Mouse (Mus musculus) fibroblast of lung, adult 2 months (primary cell): ENCODE data around the gene Mcpt1.
"Not testable (repeated sequence)": the region's sequence is repeated elsewhere in the genome, so short reads cannot be mapped to it uniquely, and the experiment has no call there.

Experiments
- DNase-seq: peaks from one replicate; pipeline ENCODE4 v3.0.0-alpha.2; 2011; ENCODE audit warnings: low read depth

The Mcpt1 gene

DNA sequence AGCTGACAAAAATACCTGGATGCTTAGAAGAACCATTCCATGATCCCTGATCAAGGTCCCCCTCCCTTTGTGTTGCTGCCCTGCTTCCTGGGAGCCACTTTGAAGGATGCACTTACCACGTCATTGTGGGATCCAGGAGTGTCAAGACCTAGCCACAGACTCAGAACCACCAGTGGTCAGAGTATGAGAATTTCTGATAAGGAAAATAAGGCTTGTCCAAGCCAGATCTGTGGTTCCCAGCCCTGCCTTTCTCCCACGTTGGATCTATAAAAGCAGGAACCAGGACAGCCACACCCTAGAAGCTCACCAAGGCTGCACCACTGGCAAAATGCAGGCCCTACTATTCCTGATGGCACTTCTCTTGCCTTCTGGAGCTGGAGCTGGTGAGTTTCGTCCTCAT lies at the start of gene Mcpt1:
Gene Mcpt1 (plus strand): TSS at position 301 of the 400 bp plus-strand sequence.
- not testable (repeated sequence) for DNase-seq

- DNase-seq, result not testable (repeated sequence)
These were observed 30.3 kb upstream of the Mcpt1 start for GRCm38 (mm10) chr14:55987464-55987863.

GRCm38 (mm10) chr14:56013147-56013546 lies 4.6 kb upstream of the Mcpt1 start:
- no peak for DNase-seq

- no peak for DNase-seq
These were observed 3.8 kb upstream of the Mcpt1 start for GRCm38 (mm10) chr14:56013924-56014323.

- peak; percentile 24 for DNase-seq
These were observed 1.7 kb downstream of the Mcpt1 start for GRCm38 (mm10) chr14:56019446-56019845.

GRCm38 (mm10) chr14:56021305-56021704 lies 3.5 kb downstream of the Mcpt1 start:
- not testable (repeated sequence) for DNase-seq

DNA sequence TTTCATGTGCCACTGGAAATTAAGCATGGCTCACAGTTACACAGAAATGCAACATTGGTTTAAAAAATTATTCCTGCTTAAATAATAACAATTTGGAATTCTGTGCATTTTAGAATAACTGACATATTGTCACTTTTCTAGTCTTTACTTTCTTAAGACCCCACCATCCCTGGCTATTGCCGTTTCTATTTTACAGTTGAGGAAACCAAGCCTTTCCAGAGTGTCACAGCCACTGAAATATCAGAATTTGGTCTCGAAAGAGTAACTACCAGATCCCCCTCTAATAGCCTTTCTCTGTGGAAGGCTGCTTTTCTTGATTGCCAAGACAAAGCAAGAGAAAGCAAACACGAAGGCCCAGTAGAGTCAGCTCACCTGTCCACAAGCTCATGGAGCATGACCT lies 12.6 kb downstream of the Mcpt1 start, which contains the start of gene Mcpt9:
Gene Mcpt9 (minus strand): TSS at position 101 of the 400 bp plus-strand sequence.
- DNase-seq, result not testable (repeated sequence)

GRCm38 (mm10) chr14:56034433-56034832 lies 16.7 kb downstream of the Mcpt1 start:
- peak; percentile 19 for DNase-seq

- DNase-seq, result not testable (repeated sequence)
These were observed 24.0 kb downstream of the Mcpt1 start, which contains the start of gene Mcpt2 for GRCm38 (mm10) chr14:56041792-56042191. Gene Mcpt2 (plus strand): TSS chr14:56042041.

- no peak for DNase-seq
These were observed 37.6 kb downstream of the Mcpt1 start for GRCm38 (mm10) chr14:56055408-56055807.

- DNase-seq, result no peak
These were observed 40.0 kb downstream of the Mcpt1 start for GRCm38 (mm10) chr14:56057722-56058121.

DNA sequence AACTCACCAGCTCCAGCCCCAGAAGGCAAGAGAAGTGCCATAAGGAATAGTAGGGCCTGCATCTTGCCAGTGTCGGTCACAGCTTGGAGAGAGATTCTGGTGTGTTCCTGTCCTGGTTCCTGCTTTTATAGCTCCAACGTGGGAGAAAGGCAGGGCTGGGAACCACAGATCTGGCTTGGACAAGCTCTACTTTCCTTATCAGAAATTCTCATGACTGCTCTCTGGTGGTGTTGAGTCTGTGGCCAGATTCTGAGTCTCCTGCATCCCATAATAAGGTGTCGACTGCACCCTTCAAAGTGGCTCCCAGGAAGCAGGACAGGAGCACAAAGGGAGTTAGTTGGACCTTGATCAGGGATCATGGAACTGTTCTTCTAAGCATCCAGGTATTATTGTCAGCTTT lies 44.4 kb downstream of the Mcpt1 start, which contains the start of gene Mcpt4:
Gene Mcpt4 (minus strand): TSS at position 101 of the 400 bp plus-strand sequence.
- DNase-seq, result not testable (repeated sequence)
